ENCODE assay signal across 8 mouse cellular contexts in the genomic region with DNA sequence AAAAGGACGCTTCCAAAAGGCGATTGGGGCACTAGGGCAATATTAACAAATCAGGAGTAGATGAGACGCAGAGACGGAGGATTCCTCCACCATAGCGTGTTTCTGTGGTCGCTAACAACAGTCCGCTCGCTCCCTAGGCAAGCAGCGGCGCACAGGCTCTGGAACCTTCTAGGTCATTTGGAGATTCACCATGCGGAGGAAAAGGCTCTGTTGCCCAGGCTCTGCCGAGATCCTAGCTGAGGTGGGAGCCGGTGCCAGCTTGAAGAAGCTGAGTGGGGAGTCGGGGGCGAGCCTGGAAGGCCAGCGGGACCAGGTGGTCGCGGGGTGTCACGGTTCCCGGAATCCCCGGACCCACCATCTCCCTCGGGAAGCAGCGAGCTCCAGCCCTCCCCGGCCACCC. TPM values are rescaled to one million over a fixed set of nuclear protein-coding genes. Genes with fewer than 3 reads are reported as not detected.
DNase-seq lines count a peak whose midpoint lies in the region; ATAC-seq and TF ChIP-seq lines count a peak whose summit lies in the region.

No protein-coding gene starts in this region.

- no peak for ATAC-seq in embryonic facial prominence, embryonic 14.5 days (ENCODE audit: low read depth)
- peak; percentile 22 for ATAC-seq in kidney, embryonic 14.5 days (ENCODE audit: low FRiP score, low TSS enrichment)
- ATAC-seq in midbrain, embryonic 11.5 days (ENCODE audit: low FRiP score), result no peak
- ATAC-seq in activated CD4-positive, CD25-positive, alpha-beta regulatory T cell, adult 4 months, result no peak

- intact Hi-C loops in heart, adult 2 months (cut with DNase I), result loop anchor here (10.0 kb wide), 1 partner anchor 451 kb away; a partner anchor contains a TSS
- intact Hi-C loops in heart, postnatal 10 days (cut with DNase I), result loop anchor here (5.0 kb wide), 1 partner anchor 42 kb away; a partner anchor contains a TSS

- no peaks in the 10 kb centered on the region for H3K79me2 ChIP-seq in heart, adult 2 months (replicated peaks; ENCODE audit: control insufficient read depth, insufficient read depth, low read length)
- H3K79me2 ChIP-seq in CH12.LX (replicated peaks; ENCODE audit: control insufficient read depth, extremely low read depth, insufficient read depth, poor library complexity, severe bottlenecking), result peaks cover 30% of the 10 kb centered on the region

- no peaks in the 10 kb centered on the region for H3K36me3 ChIP-seq in heart, adult 2 months (ENCODE audit: control insufficient read depth, insufficient read depth, low read length)
- H3K36me3 ChIP-seq in CH12.LX (replicated peaks in 1 of 2; ENCODE audit: control insufficient read depth in 1 of 2, insufficient read depth in 1 of 2, low read length in 1 of 2), result peaks cover 21 to 35% of the 10 kb centered on the region in 2 experiments
- H3K36me3 ChIP-seq in embryonic facial prominence, embryonic 14.5 days (ENCODE audit: control insufficient read depth, insufficient read depth, low read length), result peaks cover 32% of the 10 kb centered on the region
- peaks cover 27% of the 10 kb centered on the region for H3K36me3 ChIP-seq in kidney, embryonic 14.5 days (ENCODE audit: control insufficient read depth, insufficient read depth, low read length)
- H3K36me3 ChIP-seq in midbrain, embryonic 11.5 days (ENCODE audit: control insufficient read depth, insufficient read depth, low read length), result peaks cover 14% of the 10 kb centered on the region

- peak overlapping the region; percentile 92 for H3K27ac ChIP-seq in heart, adult 2 months
- H3K27ac ChIP-seq in CH12.LX (ENCODE audit: insufficient read depth, low read depth), result peak overlapping the region; percentile 14; the same call in 1 of the 2 replicates
- peak overlapping the region; percentile 75 for H3K27ac ChIP-seq in embryonic facial prominence, embryonic 14.5 days (replicated peaks; ENCODE audit: low read depth, low read length)
- H3K27ac ChIP-seq in kidney, embryonic 14.5 days (ENCODE audit: low read depth, low read length), result peak overlapping the region; percentile 81
- H3K27ac ChIP-seq in midbrain, embryonic 11.5 days (ENCODE audit: low read depth, low read length), result peak overlapping the region; percentile 72

- peak overlapping the region; percentile 84 for H3K9ac ChIP-seq in heart, adult 2 months (ENCODE audit: low read depth, low read length)
- peak overlapping the region; percentile 83 for H3K9ac ChIP-seq in CH12.LX (ENCODE audit: insufficient read depth, low read depth)
- H3K9ac ChIP-seq in embryonic facial prominence, embryonic 14.5 days (ENCODE audit: low read depth, low read length), result peak overlapping the region; percentile 70
- H3K9ac ChIP-seq in kidney, embryonic 14.5 days (ENCODE audit: low read depth, low read length), result peak overlapping the region; percentile 80
- peak overlapping the region; percentile 83 for H3K9ac ChIP-seq in midbrain, embryonic 11.5 days (ENCODE audit: low read length)

- 1% methylated on average over 24 of the region's 24 CpGs for WGBS in heart, adult 2 months
- under 1% methylated on average over 22 of the region's 24 CpGs for WGBS in embryonic facial prominence, embryonic 14.5 days
- WGBS in kidney, embryonic 14.5 days, result under 1% methylated on average over 23 of the region's 24 CpGs
- under 1% methylated on average over 24 of the region's 24 CpGs for WGBS in midbrain, embryonic 11.5 days

- H3K4me3 ChIP-seq in heart, adult 2 months, result peak overlapping the region; percentile 78
- H3K4me3 ChIP-seq in CH12.LX (replicated peaks in 1 of 3; ENCODE audit: low read depth in 2 of 3, low read length in 2 of 3, poor library complexity in 1 of 3), result peak overlapping the region; percentile 79 to 97 (median 89)
- peak overlapping the region; percentile 56 for H3K4me3 ChIP-seq in embryonic facial prominence, embryonic 14.5 days (ENCODE audit: low read depth, low read length)
- H3K4me3 ChIP-seq in kidney, embryonic 14.5 days (ENCODE audit: low read length), result peak overlapping the region; percentile 81
- H3K4me3 ChIP-seq in midbrain, embryonic 11.5 days (ENCODE audit: low read depth, low read length), result peak overlapping the region; percentile 71

- H3K9me3 ChIP-seq in CH12.LX (replicated peaks; ENCODE audit: low read length), result no peaks in the 10 kb centered on the region
- H3K9me3 ChIP-seq in embryonic facial prominence, embryonic 14.5 days (ENCODE audit: control insufficient read depth, low read length), result no peaks in the 10 kb centered on the region
- H3K9me3 ChIP-seq in kidney, embryonic 14.5 days (ENCODE audit: control insufficient read depth, low read length), result no peaks in the 10 kb centered on the region
- no peaks in the 10 kb centered on the region for H3K9me3 ChIP-seq in midbrain, embryonic 11.5 days (ENCODE audit: control insufficient read depth, low read length)

- TF ChIP-seq POLR2A in heart, adult 2 months (IDR thresholded peaks at IDR 0.05; ENCODE audit: insufficient read depth, low read depth, low read length), result no peak
- no peak for TF ChIP-seq POLR2A in CH12.LX (IDR thresholded peaks at IDR 0.05; ENCODE audit: low read depth, low read length)

- DNase-seq in heart, adult 2 months, result no peak
- no peak for DNase-seq in heart, postnatal 10 days
- DNase-seq in CH12.LX (ENCODE audit: extremely low read depth), result peak; percentile 34
- peak; percentile 53 for DNase-seq in embryonic facial prominence, embryonic 14.5 days (ENCODE audit: low spot score)
- no peak for DNase-seq in midbrain, embryonic 11.5 days (ENCODE audit: low spot score, missing footprints)
- DNase-seq in layer of hippocampus, postnatal 14 days (ENCODE audit: low spot score in 2 of 2), result no peak

- TF ChIP-seq RAD21 in CH12.LX (IDR thresholded peaks at IDR 0.05; ENCODE audit: low read depth, low read length), result no peak

- no peaks in the 10 kb centered on the region for H3K27me3 ChIP-seq in heart, adult 2 months (ENCODE audit: control insufficient read depth, insufficient read depth, low read length)
- H3K27me3 ChIP-seq in CH12.LX (replicated peaks), result no peaks in the 10 kb centered on the region
- no peaks in the 10 kb centered on the region for H3K27me3 ChIP-seq in embryonic facial prominence, embryonic 14.5 days (replicated peaks; ENCODE audit: control insufficient read depth, insufficient read depth, low read length)
- no peaks in the 10 kb centered on the region for H3K27me3 ChIP-seq in kidney, embryonic 14.5 days (ENCODE audit: control insufficient read depth, insufficient read depth, low read length)
- no peaks in the 10 kb centered on the region for H3K27me3 ChIP-seq in midbrain, embryonic 11.5 days (ENCODE audit: control insufficient read depth, insufficient read depth, low read length)

- in situ Hi-C loops in CH12.LX (cut with MboI; ENCODE audit: low pct_ligation_motif_present, low pct_unique_long_range_greater_than_20kb, low sequenced_read_pairs), result no loop called here

- TF ChIP-seq CTCF in heart, adult 2 months (IDR thresholded peaks at IDR 0.05), result no peak
- TF ChIP-seq CTCF in CH12.LX (conservative IDR thresholded peaks at IDR 0.05 in 1 of 2, IDR thresholded peaks at IDR 0.05 in 1 of 2; ENCODE audit: low read depth in 2 of 2, low read length in 2 of 2), result no peak

- H3K4me2 ChIP-seq in CH12.LX (ENCODE audit: insufficient read depth, low read depth, poor library complexity, severe bottlenecking), result peak overlapping the region; percentile 88
- H3K4me2 ChIP-seq in embryonic facial prominence, embryonic 14.5 days (ENCODE audit: low read depth, low read length), result peak overlapping the region; percentile 65
- H3K4me2 ChIP-seq in kidney, embryonic 14.5 days (replicated peaks; ENCODE audit: low read depth, low read length), result peak overlapping the region; percentile 81
- peak overlapping the region; percentile 91 for H3K4me2 ChIP-seq in midbrain, embryonic 11.5 days

- peaks cover 2% of the 10 kb centered on the region for H3K4me1 ChIP-seq in heart, adult 2 months (ENCODE audit: control insufficient read depth, insufficient read depth, low read length)
- peaks cover 0 to 24% of the 10 kb centered on the region in 2 experiments; a peak in 2 of 4 replicates for H3K4me1 ChIP-seq in CH12.LX (ENCODE audit: control insufficient read depth in 1 of 2, insufficient read depth in 2 of 2)
- H3K4me1 ChIP-seq in embryonic facial prominence, embryonic 14.5 days (ENCODE audit: control insufficient read depth, insufficient read depth, low read length), result peaks cover 13% of the 10 kb centered on the region
- H3K4me1 ChIP-seq in kidney, embryonic 14.5 days (ENCODE audit: control insufficient read depth, insufficient read depth, low read length), result peaks cover 14% of the 10 kb centered on the region
- peaks cover 15% of the 10 kb centered on the region for H3K4me1 ChIP-seq in midbrain, embryonic 11.5 days (ENCODE audit: control insufficient read depth, insufficient read depth, low read length)

- dilution Hi-C loops in CH12.LX (cut with MboI; ENCODE audit: extremely low pct_ligation_motif_present, extremely low pct_unique_long_range_greater_than_20kb, low sequenced_read_pairs), result no loop called here

- TF ChIP-seq EP300 in heart, adult 2 months (IDR thresholded peaks at IDR 0.05; ENCODE audit: insufficient read depth, low read depth, low read length), result no peak
- no peak for TF ChIP-seq EP300 in CH12.LX (IDR thresholded peaks at IDR 0.05; ENCODE audit: low read length)

RNA-seq across cellular contexts. Expression of a gene that starts 0.6 kb away (rescaled TPM):
- total RNA-seq in heart, adult 2 months (2021), result 10 to 100 TPM; 62.1 to 75.7 TPM
- polyA plus RNA-seq in heart, adult 2 months (2012; rRNA removed), result 12.6 and 14.7 TPM in 2 replicates
- total RNA-seq in heart, postnatal 10 days (2021), result 10 to 100 TPM; 14.2 to 20.8 TPM
- 57.5 and 92.8 TPM in 2 replicates for total RNA-seq in CH12.LX (2012; rRNA removed)
- total RNA-seq in CH12.LX (2014; rRNA removed), result 80.9 and 81.2 TPM in 2 replicates
- 156 and 167 TPM in 2 replicates for polyA plus RNA-seq in CH12.LX (2012; ENCODE audit: insufficient read length, low read depth)
- polyA plus RNA-seq in embryonic facial prominence, embryonic 14.5 days (2014; fragmentation: Nextera tagmentation; extraction: Ambion mirVana), result 52.9 and 67.0 TPM in 2 replicates
- 35.4 and 68.4 TPM in 2 replicates for polyA plus RNA-seq in kidney, embryonic 14.5 days (2014; fragmentation: Nextera tagmentation; extraction: Ambion mirVana)
- 131 and 145 TPM in 2 replicates for polyA plus RNA-seq in midbrain, embryonic 11.5 days (2014; fragmentation: Nextera tagmentation; extraction: Ambion mirVana)
- polyA plus RNA-seq in activated CD4-positive, CD25-positive, alpha-beta regulatory T cell, adult 4 months (2017; shearing (Covaris generic)), result 10 to 100 TPM; 25.6 to 27.9 TPM
- 100 to 1,000 TPM; 237 to 281 TPM for total RNA-seq in layer of hippocampus, postnatal 14 days (2021)

RNA-seq across cellular contexts. Expression of a gene that starts 42.5 kb away (rescaled TPM):
- 1 to 10 TPM; 4.9 to 6.4 TPM for total RNA-seq in heart, adult 2 months (2021)
- polyA plus RNA-seq in heart, adult 2 months (2012; rRNA removed), result 4.6 and 5.2 TPM in 2 replicates
- total RNA-seq in heart, postnatal 10 days (2021), result 1 to 10 TPM; 9.7 to 10.0 TPM
- total RNA-seq in CH12.LX (2012; rRNA removed) (0.38 and 0.63 TPM in 2 replicates), CH12.LX (2014; rRNA removed) (0.90 and 1.3 TPM in 2 replicates)
- 0.55 and 2.1 TPM in 2 replicates for polyA plus RNA-seq in CH12.LX (2012; ENCODE audit: insufficient read length, low read depth)
- polyA plus RNA-seq in embryonic facial prominence, embryonic 14.5 days (2014; fragmentation: Nextera tagmentation; extraction: Ambion mirVana), result 13.1 and 15.4 TPM in 2 replicates
- 17.7 and 21.9 TPM in 2 replicates for polyA plus RNA-seq in kidney, embryonic 14.5 days (2014; fragmentation: Nextera tagmentation; extraction: Ambion mirVana)
- 16.0 and 18.7 TPM in 2 replicates for polyA plus RNA-seq in midbrain, embryonic 11.5 days (2014; fragmentation: Nextera tagmentation; extraction: Ambion mirVana)
- 1 to 10 TPM; 2.4 to 2.9 TPM for polyA plus RNA-seq in activated CD4-positive, CD25-positive, alpha-beta regulatory T cell, adult 4 months (2017; shearing (Covaris generic))
- 10 to 100 TPM; 15.0 to 15.7 TPM for total RNA-seq in layer of hippocampus, postnatal 14 days (2021)

Comparison
In these comparisons a context has a peak if more than half of its experiments do, and no peak if none do; other contexts are left out.
1. DNase-seq: peak in CH12.LX (single experiment) and embryonic facial prominence, embryonic 14.5 days (single experiment); none in heart, adult 2 months (0 of 2), heart, postnatal 10 days (0 of 2), midbrain, embryonic 11.5 days (single experiment) and layer of hippocampus, postnatal 14 days (0 of 2).
2. H3K27ac ChIP-seq: peak in every context shown above with its lines; median percentile 92 in heart, adult 2 months; 81 in kidney, embryonic 14.5 days; 75 in embryonic facial prominence, embryonic 14.5 days; 72 in midbrain, embryonic 11.5 days; 14 in CH12.LX.
3. Peak in every context shown above with its lines, with median percentiles within 50 percentile points of each other: H3K4me3 ChIP-seq, H3K9ac ChIP-seq and H3K4me2 ChIP-seq.